Mouse (Mus musculus): ENCODE measurements at regions not wholly inside any gene's neighbourhood (a gene's known extent, or its start where the extent isn't known, plus 50 kb on each side); places are given as distances from the start of the nearest gene placed in this dataset.

DNA sequence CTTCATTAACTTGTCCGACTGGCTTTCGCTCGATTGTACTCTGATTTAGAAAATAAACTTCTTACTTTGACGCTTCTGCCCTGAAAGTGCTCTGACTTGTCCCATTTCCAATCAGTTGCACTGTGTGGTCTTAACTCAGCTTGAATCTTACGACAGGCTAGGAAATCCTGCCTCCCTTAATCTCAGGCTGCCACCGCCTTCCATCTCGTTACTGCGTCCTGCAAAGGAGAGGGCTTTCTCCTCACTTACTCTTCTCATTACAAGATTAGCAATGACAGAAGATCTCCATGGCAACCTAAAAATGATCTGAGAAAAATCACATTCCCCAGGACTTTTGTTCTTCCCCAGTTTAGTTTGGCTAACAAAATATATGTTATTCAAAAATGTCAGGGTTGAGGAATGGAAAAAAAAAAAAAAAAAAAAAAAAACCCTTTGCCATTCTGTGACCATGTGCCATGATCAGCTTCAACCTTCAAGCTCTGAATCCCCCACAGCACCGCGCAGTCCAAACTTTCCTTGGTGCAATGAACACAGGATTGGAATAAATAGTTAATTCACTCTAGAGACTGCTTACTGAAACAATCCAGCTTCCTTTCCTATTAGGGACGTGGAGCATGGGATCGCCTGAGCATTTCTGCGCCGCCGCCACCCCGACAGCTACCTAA is 494.1 kb downstream of the Lmo4 start:
- Histone ChIP-seq H3K4me2 (replicated peaks; ENCODE audit: low read depth, low read length) (no peak overlapping the region), H3K4me1 (ENCODE audit: control insufficient read depth, insufficient read depth, low read length) (no peaks in the 10 kb centered on the region), H3K4me3 (ENCODE audit: low read depth, low read length) (no peak overlapping the region), H3K9ac (replicated peaks; ENCODE audit: low read depth, low read length) (no peak overlapping the region), H3K27me3 (ENCODE audit: control insufficient read depth, insufficient read depth, low read length) (no peaks in the 10 kb centered on the region), H3K36me3 (ENCODE audit: control insufficient read depth, insufficient read depth, low read length) (no peaks in the 10 kb centered on the region), H3K27ac (ENCODE audit: low read length) (no peak overlapping the region), H3K9me3 (ENCODE audit: control insufficient read depth, low read depth, low read length) (no peaks in the 10 kb centered on the region)
- 58% methylated on average over 16 of the region's 16 CpGs for WGBS
- no peak for ATAC-seq (ENCODE audit: insufficient number of reproducible peaks, insufficient read depth, low FRiP score, low read depth)

DNA sequence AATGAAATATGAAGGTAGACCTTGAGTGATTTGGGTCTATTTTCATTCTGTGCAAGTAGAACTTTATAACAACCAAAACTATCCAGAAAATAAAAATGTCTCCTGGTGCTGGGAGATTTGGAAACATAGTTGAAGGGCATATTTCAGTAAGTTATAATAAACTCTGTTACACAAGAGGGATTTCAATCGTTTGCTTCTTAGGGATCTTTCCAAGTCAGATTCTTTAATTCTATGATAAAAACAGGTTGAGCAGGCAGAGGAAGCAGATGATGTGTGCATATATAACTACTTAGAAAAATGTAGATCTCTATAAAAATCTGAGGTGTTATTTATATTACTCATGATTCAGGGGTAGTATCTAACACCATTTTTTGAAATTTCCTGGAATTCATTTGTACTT is 498.3 kb downstream of the Lmo4 start:
- 88% methylated on average over 1 of the region's 1 CpGs for WGBS
- Histone ChIP-seq H3K9ac (replicated peaks; ENCODE audit: low read depth, low read length) (no peak overlapping the region), H3K36me3 (ENCODE audit: control insufficient read depth, insufficient read depth, low read length) (no peaks in the 10 kb centered on the region), H3K4me1 (ENCODE audit: control insufficient read depth, insufficient read depth, low read length) (no peaks in the 10 kb centered on the region), H3K4me2 (replicated peaks; ENCODE audit: low read depth, low read length) (no peak overlapping the region), H3K27me3 (ENCODE audit: control insufficient read depth, insufficient read depth, low read length) (no peaks in the 10 kb centered on the region), H3K9me3 (ENCODE audit: control insufficient read depth, low read depth, low read length) (no peaks in the 10 kb centered on the region), H3K27ac (ENCODE audit: low read length) (no peak overlapping the region), H3K4me3 (ENCODE audit: low read depth, low read length) (no peak overlapping the region)
- ATAC-seq (ENCODE audit: insufficient number of reproducible peaks, insufficient read depth, low FRiP score, low read depth) = no peak

DNA sequence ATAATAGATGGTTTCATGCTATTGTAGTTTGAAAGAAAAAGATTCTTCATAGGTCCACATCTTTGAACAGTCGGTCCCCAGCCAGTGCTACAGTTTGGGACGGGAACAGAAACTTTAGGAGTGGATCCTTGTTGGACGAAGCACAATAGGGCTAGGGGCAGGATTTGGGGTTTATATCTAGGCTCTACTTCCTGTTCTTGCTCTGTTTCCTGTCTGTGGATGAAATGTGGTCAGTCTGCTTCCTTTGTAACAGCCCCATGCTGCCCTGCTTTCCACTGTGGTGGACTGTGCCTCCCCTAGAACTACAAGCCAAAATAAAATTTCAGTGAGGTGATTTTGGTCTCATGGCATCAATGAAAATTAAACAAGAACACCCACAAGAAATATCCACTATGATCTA is 510.2 kb downstream of the Lmo4 start:
- H3K9ac ChIP-seq (replicated peaks; ENCODE audit: low read depth, low read length) = no peak overlapping the region
- H3K27me3 ChIP-seq (ENCODE audit: control insufficient read depth, insufficient read depth, low read length) = no peaks in the 10 kb centered on the region
- H3K27ac ChIP-seq (ENCODE audit: low read length) = no peak overlapping the region
- H3K9me3 ChIP-seq (ENCODE audit: control insufficient read depth, low read depth, low read length) = no peaks in the 10 kb centered on the region
- H3K4me1 ChIP-seq (ENCODE audit: control insufficient read depth, insufficient read depth, low read length) = no peaks in the 10 kb centered on the region
- ATAC-seq (ENCODE audit: insufficient number of reproducible peaks, insufficient read depth, low FRiP score, low read depth) = no peak
- 89% methylated on average over 3 of the region's 3 CpGs for WGBS
- H3K36me3 ChIP-seq (ENCODE audit: control insufficient read depth, insufficient read depth, low read length) = no peaks in the 10 kb centered on the region
- no peak overlapping the region for H3K4me3 ChIP-seq (ENCODE audit: low read depth, low read length)
- no peak overlapping the region for H3K4me2 ChIP-seq (replicated peaks; ENCODE audit: low read depth, low read length)

DNA sequence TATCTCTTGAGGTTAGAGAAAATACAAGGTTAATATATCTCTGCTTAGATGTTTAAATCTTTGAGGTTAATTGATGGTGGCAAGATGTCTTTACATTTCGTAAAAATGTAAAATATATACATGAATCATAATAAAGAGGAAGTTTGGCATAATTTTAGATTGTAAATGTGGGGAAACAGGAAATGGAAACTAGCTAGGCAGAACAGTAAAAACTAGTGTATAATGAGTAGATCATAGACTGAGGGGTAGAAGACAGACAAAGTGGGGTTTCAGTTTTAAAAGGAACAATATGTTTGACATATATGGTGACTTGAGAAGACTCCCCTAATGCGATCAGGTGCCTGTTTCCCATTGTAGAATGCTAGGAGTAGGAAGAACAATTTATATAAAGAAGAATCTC is 519.3 kb downstream of the Lmo4 start:
- H3K9ac ChIP-seq (replicated peaks; ENCODE audit: low read depth, low read length) = no peak overlapping the region
- H3K36me3 ChIP-seq (ENCODE audit: control insufficient read depth, insufficient read depth, low read length) = no peaks in the 10 kb centered on the region
- H3K27me3 ChIP-seq (ENCODE audit: control insufficient read depth, insufficient read depth, low read length) = no peaks in the 10 kb centered on the region
- ATAC-seq (ENCODE audit: insufficient number of reproducible peaks, insufficient read depth, low FRiP score, low read depth) = no peak
- no peak overlapping the region for H3K27ac ChIP-seq (ENCODE audit: low read length)
- H3K9me3 ChIP-seq (ENCODE audit: control insufficient read depth, low read depth, low read length) = no peaks in the 10 kb centered on the region
- no peaks in the 10 kb centered on the region for H3K4me1 ChIP-seq (ENCODE audit: control insufficient read depth, insufficient read depth, low read length)
- no peak overlapping the region for H3K4me2 ChIP-seq (replicated peaks; ENCODE audit: low read depth, low read length)
- no peak overlapping the region for H3K4me3 ChIP-seq (ENCODE audit: low read depth, low read length)
- 74% methylated on average over 2 of the region's 2 CpGs for WGBS

DNA sequence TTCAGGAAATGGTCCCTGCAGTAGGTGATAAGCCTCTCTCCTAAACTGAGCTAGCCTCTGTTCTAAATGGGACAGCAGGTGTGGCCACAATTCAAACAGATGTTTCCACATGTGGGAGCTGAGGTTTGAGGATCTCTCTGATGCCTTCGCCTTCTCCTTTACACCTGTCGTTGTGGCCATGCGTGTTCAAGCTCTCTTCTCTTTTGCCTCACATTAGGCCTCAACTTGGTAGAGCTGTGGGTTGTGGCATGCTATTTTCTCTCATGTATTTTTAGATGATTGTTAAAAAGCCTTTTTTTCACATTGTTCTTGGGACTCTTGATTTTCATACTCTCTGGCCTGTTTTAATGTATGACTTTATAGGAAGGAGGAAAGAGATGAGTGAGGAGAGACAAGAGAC is 526.8 kb downstream of the Lmo4 start:
- H3K27ac ChIP-seq (ENCODE audit: low read length) = no peak overlapping the region
- no peaks in the 10 kb centered on the region for H3K27me3 ChIP-seq (ENCODE audit: control insufficient read depth, insufficient read depth, low read length)
- no peak overlapping the region for H3K4me3 ChIP-seq (ENCODE audit: low read depth, low read length)
- WGBS = 93% methylated on average over 3 of the region's 3 CpGs
- H3K4me1 ChIP-seq (ENCODE audit: control insufficient read depth, insufficient read depth, low read length) = no peaks in the 10 kb centered on the region
- H3K36me3 ChIP-seq (ENCODE audit: control insufficient read depth, insufficient read depth, low read length) = no peaks in the 10 kb centered on the region
- H3K4me2 ChIP-seq (replicated peaks; ENCODE audit: low read depth, low read length) = no peak overlapping the region
- no peaks in the 10 kb centered on the region for H3K9me3 ChIP-seq (ENCODE audit: control insufficient read depth, low read depth, low read length)
- H3K9ac ChIP-seq (replicated peaks; ENCODE audit: low read depth, low read length) = no peak overlapping the region
- no peak for ATAC-seq (ENCODE audit: insufficient number of reproducible peaks, insufficient read depth, low FRiP score, low read depth)

DNA sequence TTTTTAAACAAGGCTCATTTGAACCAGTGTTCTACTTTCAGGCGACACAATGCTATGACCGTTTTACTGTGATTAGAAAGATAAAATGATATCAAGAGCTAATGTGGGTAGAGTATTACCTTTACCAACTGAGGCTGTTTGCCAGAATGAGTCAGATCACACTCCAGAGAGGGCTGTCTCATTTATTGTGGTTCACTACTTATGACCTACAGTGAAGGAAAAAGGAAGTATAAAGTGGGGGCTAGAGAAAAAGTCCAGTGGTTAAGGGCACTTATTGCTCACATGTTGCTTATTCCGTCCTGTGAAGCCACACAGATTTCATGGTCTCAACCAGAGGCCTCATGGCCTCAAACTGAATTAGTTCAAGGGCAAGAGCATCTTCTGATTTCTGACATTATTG is 530.2 kb downstream of the Lmo4 start:
- WGBS = 86% methylated on average over 3 of the region's 3 CpGs
- no peaks in the 10 kb centered on the region for H3K36me3 ChIP-seq (ENCODE audit: control insufficient read depth, insufficient read depth, low read length)
- H3K27ac ChIP-seq (ENCODE audit: low read length) = no peak overlapping the region
- H3K27me3 ChIP-seq (ENCODE audit: control insufficient read depth, insufficient read depth, low read length) = no peaks in the 10 kb centered on the region
- H3K4me3 ChIP-seq (ENCODE audit: low read depth, low read length) = no peak overlapping the region
- H3K4me1 ChIP-seq (ENCODE audit: control insufficient read depth, insufficient read depth, low read length) = no peaks in the 10 kb centered on the region
- H3K4me2 ChIP-seq (replicated peaks; ENCODE audit: low read depth, low read length) = no peak overlapping the region
- no peak overlapping the region for H3K9ac ChIP-seq (replicated peaks; ENCODE audit: low read depth, low read length)
- no peak for ATAC-seq (ENCODE audit: insufficient number of reproducible peaks, insufficient read depth, low FRiP score, low read depth)
- no peaks in the 10 kb centered on the region for H3K9me3 ChIP-seq (ENCODE audit: control insufficient read depth, low read depth, low read length)

DNA sequence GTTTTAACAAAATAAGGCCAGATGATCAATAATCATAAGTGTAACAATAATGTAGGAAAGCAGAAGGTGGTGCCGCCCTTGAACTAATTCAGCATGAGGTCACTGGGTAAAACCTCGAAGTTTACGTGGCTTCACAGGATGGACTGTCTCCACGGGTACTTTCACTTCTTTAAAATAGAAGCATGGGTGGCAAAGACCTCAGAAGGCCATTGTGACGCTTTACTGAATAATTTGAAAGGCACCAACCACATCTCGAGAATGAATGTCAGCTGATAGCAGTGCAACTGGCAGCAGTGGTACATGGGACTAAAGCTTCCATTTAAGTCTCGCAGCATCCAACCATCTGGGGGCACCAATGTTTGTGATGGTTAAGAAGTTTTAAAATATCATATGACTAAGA is 530.6 kb downstream of the Lmo4 start:
- H3K36me3 ChIP-seq (ENCODE audit: control insufficient read depth, insufficient read depth, low read length) = no peaks in the 10 kb centered on the region
- 84% methylated on average over 7 of the region's 7 CpGs for WGBS
- H3K4me2 ChIP-seq (replicated peaks; ENCODE audit: low read depth, low read length) = no peak overlapping the region
- H3K27ac ChIP-seq (ENCODE audit: low read length) = no peak overlapping the region
- no peaks in the 10 kb centered on the region for H3K9me3 ChIP-seq (ENCODE audit: control insufficient read depth, low read depth, low read length)
- no peak overlapping the region for H3K9ac ChIP-seq (replicated peaks; ENCODE audit: low read depth, low read length)
- H3K4me3 ChIP-seq (ENCODE audit: low read depth, low read length) = no peak overlapping the region
- H3K4me1 ChIP-seq (ENCODE audit: control insufficient read depth, insufficient read depth, low read length) = no peaks in the 10 kb centered on the region
- H3K27me3 ChIP-seq (ENCODE audit: control insufficient read depth, insufficient read depth, low read length) = no peaks in the 10 kb centered on the region
- ATAC-seq (ENCODE audit: insufficient number of reproducible peaks, insufficient read depth, low FRiP score, low read depth) = no peak

DNA sequence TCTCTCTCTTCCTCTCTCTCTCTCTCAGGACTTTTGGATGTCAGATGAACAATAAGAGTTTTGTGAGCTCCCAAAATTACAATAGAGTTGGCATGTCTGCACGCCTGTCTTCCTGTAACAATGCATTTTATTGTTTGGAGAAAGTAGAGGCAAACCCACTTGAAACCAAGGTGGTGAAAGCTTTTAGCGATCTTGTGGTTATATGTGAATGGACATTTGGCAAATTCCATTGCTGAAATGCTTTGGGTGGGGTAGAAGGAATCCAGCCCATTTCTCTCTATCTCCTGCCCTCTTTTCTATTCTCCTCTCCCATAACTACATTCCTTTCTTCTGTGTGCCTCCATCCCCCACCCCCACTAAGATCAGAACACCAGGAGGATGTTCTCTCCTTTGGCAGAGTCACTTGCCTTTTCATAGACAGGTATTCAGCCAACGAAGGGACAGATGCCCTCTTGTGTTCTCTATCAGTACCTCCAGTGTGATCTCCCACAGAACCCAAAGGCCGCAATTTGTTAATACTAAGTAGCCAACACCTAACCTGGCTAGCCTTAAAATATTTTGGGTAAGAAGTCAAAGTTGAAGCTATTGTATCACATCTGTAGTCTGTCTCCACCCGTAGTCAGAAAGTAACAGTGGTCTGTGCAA is 542.9 kb downstream of the Lmo4 start:
- Histone ChIP-seq H3K9me3 (ENCODE audit: control insufficient read depth, low read depth, low read length) (no peaks in the 10 kb centered on the region), H3K9ac (replicated peaks; ENCODE audit: low read depth, low read length) (no peak overlapping the region), H3K4me2 (replicated peaks; ENCODE audit: low read depth, low read length) (no peak overlapping the region), H3K27ac (ENCODE audit: low read length) (no peak overlapping the region), H3K4me1 (ENCODE audit: control insufficient read depth, insufficient read depth, low read length) (no peaks in the 10 kb centered on the region), H3K4me3 (ENCODE audit: low read depth, low read length) (no peak overlapping the region), H3K36me3 (ENCODE audit: control insufficient read depth, insufficient read depth, low read length) (no peaks in the 10 kb centered on the region), H3K27me3 (ENCODE audit: control insufficient read depth, insufficient read depth, low read length) (no peaks in the 10 kb centered on the region)
- WGBS = 82% methylated on average over 5 of the region's 5 CpGs
- ATAC-seq (ENCODE audit: insufficient number of reproducible peaks, insufficient read depth, low FRiP score, low read depth) = no peak

DNA sequence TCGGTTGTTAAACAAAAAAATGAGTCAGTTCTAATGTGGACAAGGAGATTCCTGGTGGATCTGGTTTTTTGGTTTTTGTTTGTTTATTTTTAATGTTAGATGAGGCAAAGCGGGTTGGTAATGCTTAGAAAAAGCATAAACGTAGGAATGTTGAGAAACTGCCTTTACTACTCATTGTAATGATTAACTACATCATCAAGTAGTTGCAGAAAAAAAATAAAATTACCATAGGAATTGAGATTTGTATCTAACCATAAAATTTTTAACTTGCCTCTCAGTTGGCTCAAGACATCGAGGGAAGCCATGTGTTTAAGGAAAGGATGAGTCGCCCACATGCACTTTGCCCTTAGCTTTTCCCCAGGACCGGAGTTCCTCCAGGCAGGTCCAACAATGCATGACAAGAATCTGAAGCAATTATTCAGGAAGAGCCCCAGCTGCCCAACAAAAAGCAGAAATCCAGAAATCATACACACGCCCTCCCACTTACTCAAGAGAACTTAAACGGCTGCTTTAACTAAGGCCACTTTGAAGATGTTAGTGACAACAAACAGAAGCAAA is 545.5 kb downstream of the Lmo4 start:
- no peak for ATAC-seq (ENCODE audit: insufficient number of reproducible peaks, insufficient read depth, low FRiP score, low read depth)
- Histone ChIP-seq H3K4me3 (ENCODE audit: low read depth, low read length) (no peak overlapping the region), H3K36me3 (ENCODE audit: control insufficient read depth, insufficient read depth, low read length) (no peaks in the 10 kb centered on the region), H3K4me2 (replicated peaks; ENCODE audit: low read depth, low read length) (no peak overlapping the region), H3K9ac (replicated peaks; ENCODE audit: low read depth, low read length) (no peak overlapping the region), H3K27ac (ENCODE audit: low read length) (no peak overlapping the region), H3K27me3 (ENCODE audit: control insufficient read depth, insufficient read depth, low read length) (no peaks in the 10 kb centered on the region), H3K9me3 (ENCODE audit: control insufficient read depth, low read depth, low read length) (no peaks in the 10 kb centered on the region), H3K4me1 (ENCODE audit: control insufficient read depth, insufficient read depth, low read length) (no peaks in the 10 kb centered on the region)
- 56% methylated on average over 8 of the region's 8 CpGs for WGBS

All from stomach, embryonic 14.5 days (tissue).